Mouse (Mus musculus): ENCODE measurements around the gene Nr2c2ap.

- no peak for TF ChIP-seq CTCF (IDR thresholded peaks at IDR 0.05; ENCODE audit: low read depth, low read length)
- TF ChIP-seq POLR2A (IDR thresholded peaks at IDR 0.05; ENCODE audit: borderline replicate concordance, low read depth, low read length): no peak
These were observed 26.6 kb upstream of the Nr2c2ap start for GRCm38 (mm10) chr8:70104506-70104905.
